Mouse (Mus musculus) thymus, postnatal 0 days (tissue): Measurements from ENCODE around the gene Lrrc7. TPM values are rescaled to one million over a fixed set of nuclear protein-coding genes. Genes with fewer than 3 reads are reported as not detected.
A peak's percentile ranks its signal among the peaks of the same experiment; 100 is the strongest.
"Not testable (repeated sequence)": the region's sequence is repeated elsewhere in the genome, so short reads cannot be mapped to it uniquely, and the experiment has no call there.

Source experiments
- DNase-seq: peaks from one replicate; pipeline ENCODE4 v3.0.0-alpha.2; 2015; ENCODE audit warnings: low spot score
- polyA plus RNA-seq: library from polyadenylated mRNA; unstranded; fragments of >200 nt; fragmentation: Nextera tagmentation; extraction: Ambion mirVana; gene quantifications from 2 replicates; pipeline ENCODE4 v1.2.1, GENCODE M21; 2015

Lrrc7 gene
- polyA plus RNA-seq, 1 experiment from 2014 or later: not detected

DNA sequence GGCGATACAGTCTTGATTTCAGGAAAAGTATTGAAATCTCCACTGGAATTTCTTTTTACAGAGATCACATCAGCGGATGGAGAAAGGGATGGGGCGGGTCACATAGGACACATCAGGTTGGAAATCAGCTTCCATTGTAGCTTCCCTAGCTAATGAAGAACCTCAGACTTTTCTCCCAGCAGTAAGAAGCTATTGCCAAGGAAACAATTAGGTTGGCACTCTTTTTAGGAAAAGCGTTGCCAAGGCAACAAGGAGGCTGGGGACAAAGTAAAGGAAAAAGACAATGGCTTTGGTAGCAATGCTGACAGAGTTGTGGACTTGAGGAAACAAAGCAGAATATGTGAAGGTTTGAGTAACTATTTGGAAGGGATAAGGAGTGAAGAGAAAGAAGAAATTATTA lies 393.6 kb downstream of the Lrrc7 start:
- no peak for DNase-seq

DNA sequence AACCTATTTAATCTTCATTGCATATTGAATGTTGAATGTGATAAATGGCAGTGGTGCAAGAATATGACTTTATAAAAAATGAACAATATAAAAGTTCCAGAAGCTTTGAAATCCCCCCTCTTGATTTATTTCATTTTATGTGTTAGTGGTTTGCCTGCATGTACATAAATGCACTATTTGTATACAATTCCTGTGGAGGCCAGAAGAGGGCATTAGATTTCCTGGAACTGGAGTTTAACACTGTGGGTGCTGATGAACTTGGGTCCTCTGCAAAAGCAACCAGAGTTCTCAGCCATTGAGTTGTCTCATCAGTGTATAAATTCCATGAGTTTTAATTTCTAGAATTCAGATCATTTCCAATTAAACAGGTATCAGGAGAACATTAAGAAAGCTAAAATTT lies 397.0 kb downstream of the Lrrc7 start:
- DNase-seq: no peak

DNA sequence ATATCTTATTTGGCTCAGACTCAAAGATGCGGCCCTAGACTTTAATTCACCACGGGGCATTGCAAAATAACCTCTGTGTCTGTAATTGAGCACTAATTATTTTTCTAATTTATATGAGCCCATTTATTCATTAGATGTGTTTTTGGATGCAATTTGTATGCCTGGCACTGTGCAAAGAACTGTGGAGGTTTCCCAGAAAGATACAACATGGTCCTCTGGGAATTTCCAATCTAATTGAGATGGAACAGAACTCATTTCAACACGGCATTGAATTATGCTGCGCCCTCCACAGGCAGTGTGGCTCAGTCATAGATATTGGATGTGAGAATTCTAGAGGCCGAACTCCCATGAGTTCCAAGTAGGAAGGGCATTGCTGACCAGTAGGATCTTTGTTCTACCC lies 397.6 kb downstream of the Lrrc7 start:
- no peak for DNase-seq

DNA sequence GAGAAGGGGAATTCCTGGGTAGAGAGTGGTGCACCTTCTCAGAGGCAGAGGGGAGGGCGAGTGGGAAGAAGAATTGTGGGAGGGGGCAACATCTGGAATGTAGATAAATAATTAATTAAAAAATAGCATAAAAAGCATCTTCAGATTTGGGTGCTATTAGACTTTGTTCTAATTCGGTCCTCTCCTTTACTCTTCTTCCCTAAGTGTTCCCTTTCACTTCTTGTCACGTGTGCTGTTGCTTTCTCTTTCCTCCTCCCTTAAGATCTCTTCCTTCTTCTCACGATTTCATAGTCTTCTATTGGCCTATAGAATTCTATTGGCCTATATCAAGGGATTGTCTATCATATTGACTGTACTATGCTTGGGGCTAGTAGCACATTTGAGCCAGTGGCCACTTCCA lies 398.9 kb downstream of the Lrrc7 start:
- DNase-seq: no peak

DNA sequence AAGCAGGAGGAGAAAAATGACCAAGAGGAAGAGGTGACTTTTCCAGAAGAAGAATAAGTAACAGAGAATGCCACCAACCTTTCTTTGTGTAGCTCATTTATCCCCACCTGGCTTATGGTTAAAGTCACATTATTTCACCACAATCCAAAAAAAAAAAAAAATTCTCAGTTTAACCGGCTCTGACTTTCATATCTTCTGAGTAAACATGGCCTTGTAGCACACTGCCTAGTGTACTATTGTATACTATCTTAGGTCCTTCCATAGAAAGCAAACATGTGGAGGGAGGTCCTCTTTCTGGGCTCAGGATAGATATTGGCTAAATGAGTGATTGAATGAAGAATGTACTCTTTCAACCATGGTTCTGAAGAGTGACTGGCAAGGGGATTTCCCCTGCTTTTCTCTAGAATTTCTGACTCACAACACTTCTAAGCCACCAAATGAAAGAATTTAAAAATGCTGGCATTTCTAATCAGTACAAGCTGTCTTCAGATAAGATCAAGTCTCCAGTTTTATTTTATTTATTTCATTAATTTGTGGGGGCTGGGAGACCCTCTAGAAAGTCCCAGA lies 400.0 kb downstream of the Lrrc7 start:
- no peak for DNase-seq

DNA sequence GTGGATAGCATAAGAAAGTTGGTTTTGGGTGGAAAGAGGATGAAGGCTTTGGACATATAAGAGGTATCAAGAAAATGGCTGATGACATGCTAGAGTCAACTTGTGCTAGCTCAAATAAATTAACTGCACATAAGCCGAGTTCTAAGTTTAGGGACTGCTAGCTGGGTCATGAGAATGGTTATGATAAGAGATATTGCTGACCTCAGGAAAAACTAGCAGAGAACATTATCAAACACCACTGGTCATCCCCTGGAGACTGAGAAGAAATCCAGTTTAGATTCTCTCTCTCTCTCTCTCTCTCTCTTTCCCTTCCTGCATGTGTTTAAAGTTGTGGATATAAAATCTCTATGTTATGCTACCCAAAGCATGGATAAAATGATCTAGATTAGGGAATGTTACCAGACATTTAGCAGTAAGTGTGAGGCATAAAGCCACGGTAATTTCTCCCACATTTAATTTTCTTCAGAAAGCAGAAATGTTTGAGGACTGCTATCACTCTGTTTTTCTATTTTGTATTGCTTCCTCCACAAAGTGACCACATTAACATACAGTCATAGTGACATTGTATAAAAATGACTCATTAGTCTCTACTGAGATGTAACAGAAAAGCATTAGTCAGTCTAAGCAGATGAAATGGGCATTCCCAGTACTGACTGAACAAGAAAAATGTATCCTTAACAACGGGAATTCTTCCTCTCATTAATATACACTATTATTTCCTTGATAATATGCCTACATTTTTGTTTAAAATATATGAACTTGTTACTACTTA lies 406.3 kb downstream of the Lrrc7 start:
- no peak for DNase-seq

DNA sequence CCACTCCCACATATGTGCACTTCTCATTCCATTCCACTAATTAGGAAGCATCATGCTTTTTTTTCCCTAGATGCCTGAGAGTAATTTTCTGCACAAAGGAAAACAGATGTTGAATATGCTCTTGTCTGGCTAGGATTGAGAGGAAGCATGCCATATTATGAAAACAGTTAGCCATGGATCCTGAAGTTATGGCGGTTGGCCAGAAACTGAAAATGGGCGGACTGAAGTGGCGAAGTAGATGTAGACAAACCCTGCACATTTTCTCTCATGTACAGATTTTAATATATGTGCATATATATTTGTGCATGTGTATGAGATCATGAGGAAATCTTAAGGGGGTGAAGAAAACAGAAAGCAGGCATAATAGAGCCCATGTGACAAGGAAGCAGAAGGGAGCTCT lies 407.9 kb downstream of the Lrrc7 start:
- no peak for DNase-seq

DNA sequence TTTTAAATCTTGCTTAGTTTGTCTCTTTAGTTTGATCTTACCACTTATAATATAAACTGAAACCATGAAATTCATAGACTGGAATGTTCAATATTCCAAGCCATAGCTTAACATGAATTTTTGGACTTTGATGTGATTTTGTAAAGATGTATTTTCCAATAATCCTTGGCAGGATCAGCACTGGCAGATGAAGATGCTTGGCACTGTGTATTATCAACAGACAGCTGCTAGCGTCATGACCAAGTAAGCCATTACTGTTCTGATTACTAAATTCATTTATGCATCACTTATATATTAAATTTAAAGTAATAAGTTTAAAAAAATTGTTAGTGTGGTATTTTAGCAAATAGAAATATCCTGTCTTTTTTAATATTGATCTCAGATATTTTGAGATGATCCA lies 413.0 kb downstream of the Lrrc7 start:
- DNase-seq: no peak

DNA sequence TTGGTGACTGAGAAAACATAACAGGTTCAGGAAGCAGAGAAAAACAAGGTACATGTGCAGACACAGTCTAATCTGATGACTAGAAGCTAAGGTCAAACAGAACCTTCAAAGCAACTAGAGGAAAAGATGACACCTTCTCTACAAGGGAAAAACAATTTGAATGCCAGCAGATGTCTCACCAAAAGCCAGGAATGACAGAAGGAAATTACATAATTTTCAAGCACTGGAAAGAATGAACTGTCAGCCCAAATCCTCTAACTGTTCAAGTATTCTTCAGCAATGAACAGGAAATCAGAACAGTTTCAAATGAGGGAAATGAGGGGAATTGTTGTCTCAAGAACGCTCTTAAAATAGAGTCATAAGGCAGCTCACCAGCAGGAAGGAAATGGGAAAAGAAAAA lies 421.4 kb downstream of the Lrrc7 start:
- DNase-seq: no peak

DNA sequence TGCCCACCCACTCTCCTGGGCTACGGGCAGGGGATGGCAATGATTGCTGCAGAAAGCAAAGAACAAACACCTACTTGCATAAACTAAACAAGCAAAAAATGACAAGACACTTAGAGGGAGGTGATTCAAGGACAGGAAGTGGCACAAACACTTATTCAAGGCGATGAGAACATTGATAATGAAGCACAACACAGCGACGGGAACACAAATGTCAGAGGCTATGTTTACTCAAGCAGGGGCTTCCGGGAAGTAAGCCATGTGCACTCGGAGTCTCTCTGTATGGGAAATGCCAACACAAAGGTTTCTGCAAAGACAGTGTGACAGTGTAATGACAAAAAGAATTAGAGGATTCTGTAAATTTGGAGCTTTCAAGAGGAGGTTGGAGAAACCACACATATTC lies 424.2 kb downstream of the Lrrc7 start:
- DNase-seq: no peak

DNA sequence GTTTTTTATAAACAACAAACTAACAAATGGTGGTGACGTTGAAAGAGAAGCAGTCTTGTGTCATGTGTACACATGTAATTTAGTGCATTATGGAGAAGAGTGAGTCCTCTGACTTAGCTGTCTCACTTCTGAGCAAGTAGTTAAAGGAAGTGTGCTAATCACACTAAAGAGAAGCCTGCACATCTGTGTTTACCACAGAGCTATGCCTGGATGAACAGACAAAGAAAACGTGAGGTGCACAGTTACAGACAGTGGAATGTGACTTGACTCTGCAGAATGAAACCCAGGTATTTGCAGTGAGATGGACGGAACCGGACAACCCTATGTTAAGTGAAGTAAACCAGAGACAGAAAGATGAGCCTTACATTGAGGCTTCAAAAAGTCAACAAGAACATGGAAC lies 430.3 kb downstream of the Lrrc7 start:
- DNase-seq: no peak

DNA sequence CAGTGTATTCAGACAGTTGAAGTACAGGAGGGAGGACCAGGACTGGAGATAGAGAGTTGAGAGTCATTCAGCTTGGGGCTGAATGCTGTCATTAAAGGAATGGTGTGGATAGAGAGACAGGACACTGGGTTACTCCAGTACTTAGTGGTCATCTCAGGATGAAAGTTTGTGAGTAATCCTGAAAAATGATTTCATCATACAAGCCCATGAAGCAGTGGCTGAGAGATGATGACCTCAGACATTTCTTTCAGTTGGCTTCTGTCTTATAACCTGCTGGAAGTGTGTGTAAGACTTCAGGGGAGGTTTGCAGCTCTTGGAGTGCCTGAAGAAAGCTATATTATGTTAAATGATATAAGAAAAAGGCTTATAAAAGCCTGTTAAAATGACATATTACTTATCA lies 430.8 kb downstream of the Lrrc7 start:
- DNase-seq: no peak

DNA sequence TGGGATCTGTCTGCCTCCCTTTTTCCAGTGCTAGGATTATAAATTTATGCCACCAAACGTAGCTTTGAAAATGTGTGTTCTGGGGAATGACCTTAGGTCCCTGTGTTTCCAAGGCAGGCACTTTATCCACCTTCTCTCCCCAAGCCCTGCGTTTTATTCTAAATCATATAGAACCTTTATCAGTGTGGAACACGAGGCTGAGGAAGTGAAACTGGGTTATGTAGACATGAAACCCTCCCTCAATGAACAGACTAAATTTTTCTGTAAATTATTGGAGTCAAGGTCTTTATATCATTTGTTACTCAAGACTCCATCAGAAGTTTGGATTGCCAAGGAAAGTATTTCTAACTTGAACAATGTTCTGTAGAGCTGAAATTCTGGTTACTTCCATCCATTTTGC lies 439.1 kb downstream of the Lrrc7 start:
- DNase-seq: no peak

DNA sequence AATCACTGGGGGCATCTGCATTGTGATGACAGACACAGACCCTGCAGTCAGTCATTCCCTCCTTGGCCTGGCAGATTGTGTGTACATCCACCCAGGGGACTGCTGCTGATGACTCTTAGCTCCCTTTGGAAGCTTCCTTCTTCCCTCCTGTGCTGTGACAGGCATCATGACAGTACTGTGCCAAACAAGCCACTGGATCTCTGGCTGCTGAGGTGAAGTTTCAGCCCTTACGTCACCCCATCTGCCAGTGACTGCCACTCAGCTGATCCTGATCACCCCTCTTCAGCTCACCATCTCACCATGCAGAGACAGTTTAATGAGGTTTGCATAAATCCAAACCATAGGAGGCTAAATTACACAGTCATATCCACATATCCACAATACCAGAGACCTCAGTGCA lies 456.8 kb downstream of the Lrrc7 start:
- no peak for DNase-seq

DNA sequence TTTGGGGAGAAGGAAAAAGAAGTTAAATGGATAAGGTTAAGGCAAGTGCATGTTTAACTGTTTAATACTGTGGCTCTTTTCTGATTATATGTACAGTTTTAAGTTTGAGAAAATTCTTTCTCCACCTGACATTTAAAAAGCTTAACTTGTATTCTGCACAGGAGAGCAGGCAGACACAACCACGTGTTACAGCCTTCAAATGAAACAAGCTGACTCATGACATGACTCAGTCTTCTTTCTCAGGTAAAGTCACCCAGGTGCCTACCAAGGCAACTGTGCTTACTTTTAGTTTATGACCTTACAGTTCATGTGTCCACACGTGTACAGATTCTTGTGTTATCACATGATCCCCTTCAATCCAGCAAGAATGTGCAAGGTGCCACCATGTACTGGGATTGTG lies 458.6 kb downstream of the Lrrc7 start:
- no peak for DNase-seq

DNA sequence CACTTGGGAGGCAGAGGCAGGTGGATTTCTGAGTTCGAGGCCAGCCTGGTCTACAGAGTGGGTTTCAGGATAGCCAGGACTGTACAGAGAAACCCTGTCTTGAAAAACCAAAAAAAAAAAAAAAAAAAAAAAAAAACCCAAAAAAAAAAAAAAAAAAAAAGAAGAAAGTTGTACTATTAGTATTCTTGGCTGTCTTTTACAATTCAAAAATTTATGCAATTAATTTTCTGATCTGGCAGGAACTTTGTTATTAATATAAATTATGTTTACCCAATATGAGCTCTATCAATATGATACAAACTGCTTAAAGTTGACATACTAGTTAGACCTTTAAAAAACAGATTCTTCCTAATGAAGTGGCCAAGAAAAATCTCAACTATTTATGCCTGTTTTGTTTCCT lies 459.5 kb downstream of the Lrrc7 start:
- DNase-seq: not testable (repeated sequence)

DNA sequence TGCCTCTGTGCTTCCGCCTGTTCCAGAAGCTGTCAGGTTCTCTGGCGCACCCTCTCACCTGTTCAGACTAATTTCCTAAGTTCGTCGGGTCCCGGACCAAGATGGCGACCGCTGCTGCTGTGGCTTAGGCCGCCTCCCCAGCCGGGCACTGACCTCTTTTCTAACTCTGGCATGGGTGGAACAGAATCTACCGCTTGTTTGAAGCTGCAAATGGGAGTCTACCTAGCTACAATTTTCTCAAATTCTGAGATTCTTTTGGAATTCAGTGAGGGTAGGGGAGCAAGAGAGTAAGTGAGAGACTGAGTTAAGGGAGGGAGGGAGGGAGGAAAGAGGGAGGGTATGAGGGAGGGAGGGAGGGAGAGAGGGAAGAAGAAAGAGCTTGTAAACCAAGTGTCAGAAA lies 460.0 kb downstream of the Lrrc7 start:
- DNase-seq: not testable (repeated sequence)

DNA sequence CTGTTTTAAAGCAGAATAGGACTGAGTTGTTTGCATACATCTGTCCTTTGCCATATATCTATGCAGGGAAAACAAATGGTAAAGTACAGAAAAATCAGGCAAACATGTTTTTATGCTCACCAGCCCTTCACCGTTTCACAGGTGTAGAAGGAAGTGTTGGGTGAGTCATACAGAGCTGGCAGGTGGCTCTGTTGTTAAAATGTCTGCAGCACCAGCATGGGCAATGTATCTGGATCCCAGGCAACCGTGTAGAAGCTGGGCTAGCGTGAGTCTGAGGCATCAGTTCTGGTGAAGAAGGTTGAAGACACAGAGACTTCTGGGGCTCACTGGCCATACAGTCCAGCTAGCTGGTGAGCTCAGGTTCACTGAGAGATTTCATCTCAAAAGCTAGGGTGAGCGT lies 468.1 kb downstream of the Lrrc7 start:
- DNase-seq: no peak

DNA sequence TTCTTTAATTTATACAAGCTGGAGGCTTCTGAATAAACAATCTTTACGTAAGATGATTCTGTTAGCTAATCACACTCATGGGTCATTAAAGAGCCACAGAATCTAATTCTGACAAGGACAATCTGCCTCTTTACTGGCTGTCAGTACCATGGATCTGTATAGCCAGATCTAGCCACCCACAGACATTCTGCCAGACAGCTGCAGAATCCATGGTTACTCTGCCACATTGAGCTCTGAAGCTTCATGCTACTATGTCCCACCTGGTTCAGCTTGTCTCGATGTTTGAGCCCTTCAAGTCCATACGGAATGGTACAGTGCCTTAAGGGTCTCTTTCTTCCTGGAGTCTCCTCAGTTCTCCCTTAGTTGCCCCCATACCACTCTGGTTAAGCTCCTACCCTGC lies 470.4 kb downstream of the Lrrc7 start:
- no peak for DNase-seq

DNA sequence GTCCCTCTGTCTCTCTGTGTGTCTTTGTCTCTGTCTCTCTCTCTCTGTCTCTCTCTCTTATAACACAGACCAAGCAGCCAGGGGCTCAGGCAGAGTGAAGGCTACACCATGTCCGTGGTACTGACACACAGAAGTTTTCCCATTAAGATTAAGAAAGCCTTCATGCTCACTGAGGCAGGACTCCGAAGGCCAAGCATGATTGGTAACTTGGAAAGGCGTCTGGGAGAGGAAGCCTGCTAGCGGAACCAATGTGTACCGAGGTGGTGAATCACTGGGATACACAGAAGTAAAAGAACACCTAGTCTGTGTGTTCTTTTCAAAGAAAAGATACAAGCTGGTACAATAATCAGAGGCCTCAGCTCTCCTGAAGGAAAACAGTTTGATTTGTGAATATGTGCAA lies 484.2 kb downstream of the Lrrc7 start:
- DNase-seq: no peak

DNA sequence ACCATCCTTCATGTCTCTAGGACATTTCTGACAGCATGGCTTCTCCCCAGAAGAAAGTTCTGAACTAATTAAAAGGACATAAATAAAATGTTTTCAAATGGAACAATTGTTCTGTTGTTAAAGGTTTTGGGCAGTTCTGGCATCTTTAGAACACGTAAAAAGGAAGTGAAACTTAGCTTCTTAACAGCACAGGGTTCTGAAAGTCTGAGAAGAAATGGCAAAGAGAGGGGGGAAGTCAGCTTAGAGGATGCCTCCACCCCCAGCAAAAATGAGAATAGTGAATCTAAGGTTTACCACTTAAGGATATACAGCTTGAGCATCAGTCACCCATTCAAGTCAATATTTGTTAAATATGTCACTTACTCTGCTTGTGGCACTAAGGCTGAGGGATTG lies 484.6 kb downstream of the Lrrc7 start:
- DNase-seq: no peak

DNA sequence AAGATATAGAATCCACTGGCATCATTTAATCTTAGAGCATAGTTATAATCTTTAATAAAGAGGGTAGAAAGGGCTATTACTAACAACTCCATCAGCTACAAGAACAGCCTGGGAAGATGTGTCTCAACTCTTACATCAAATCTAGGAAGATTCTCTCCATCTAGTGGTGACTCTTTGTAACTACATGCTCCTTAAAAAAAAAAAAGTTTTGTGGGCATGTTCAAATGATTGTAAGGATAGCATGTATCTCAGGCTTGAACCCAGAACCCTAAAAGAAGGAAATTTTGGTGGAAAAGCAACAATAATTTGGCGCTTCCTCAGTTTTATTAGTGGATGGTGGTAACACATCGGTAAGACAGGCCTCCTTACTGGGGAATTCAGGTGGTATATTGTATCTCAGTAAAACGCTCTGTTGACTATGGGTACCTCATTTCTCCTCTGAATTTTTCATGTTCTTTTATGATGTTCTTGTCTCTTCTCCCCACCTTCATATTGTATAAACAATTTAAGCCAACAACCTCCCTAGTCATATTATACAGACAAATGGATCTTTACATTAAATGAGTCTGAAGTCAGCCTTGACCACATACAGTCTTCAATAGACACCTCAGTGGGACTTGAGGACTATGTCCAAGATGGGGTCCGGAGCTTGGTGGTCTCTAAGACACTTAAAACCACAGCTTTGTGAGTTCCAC lies 485.2 kb downstream of the Lrrc7 start:
- peak; percentile 24 for DNase-seq

DNA sequence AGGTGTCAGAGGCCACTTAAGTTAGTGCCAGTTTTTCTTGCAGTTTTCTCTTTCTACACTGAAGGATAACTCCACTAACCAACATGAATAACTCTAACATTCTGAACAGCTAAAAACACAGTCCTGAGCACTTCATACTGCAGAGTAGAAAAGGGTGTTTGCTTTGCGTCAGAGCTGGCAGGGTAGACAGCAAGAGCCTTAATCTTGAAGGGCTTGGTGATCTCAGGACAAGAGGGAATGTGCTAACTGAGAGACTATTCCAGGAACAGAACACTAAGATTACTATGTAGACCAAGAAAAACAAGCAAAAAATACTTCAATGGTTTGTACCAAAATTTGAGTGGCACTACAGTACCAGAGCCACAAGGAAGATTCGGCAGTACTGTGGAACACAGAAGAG lies 487.0 kb downstream of the Lrrc7 start:
- no peak for DNase-seq
